Mouse (Mus musculus) cerebellum, adult (tissue): ENCODE data around the gene Chaf1a.
A peak's percentile ranks its signal among the peaks of the same experiment; 100 is the strongest.
"Not testable (repeated sequence)": the region's sequence is repeated elsewhere in the genome, so short reads cannot be mapped to it uniquely, and the experiment has no call there.

Experiments
- ATAC-seq: cut with Nextera tagmentation; 2 replicates; pipeline ENCODE4 v1.9.2; 2017; ENCODE audit warnings: mild to moderate bottlenecking, moderate library complexity, mixed read lengths; ENCODE audit not compliant: insufficient number of reproducible peaks, low FRiP score, low TSS enrichment

Chaf1a gene

GRCm38 (mm10) chr17:56036176-56036900 is 3.9 kb upstream of the Chaf1a start, which contains the start of gene Sh3gl1:
Gene Sh3gl1 (minus strand): TSS chr17:56036635.
- ATAC-seq: peak; percentile 82

- no peak for ATAC-seq
These were observed 3.3 kb upstream of the Chaf1a start for GRCm38 (mm10) chr17:56036901-56037287.

GRCm38 (mm10) chr17:56038583-56039261 is 1.5 kb upstream of the Chaf1a start:
- ATAC-seq: no peak

GRCm38 (mm10) chr17:56039345-56039744 is 894 bp upstream of the Chaf1a start:
- ATAC-seq: no peak

- no peak for ATAC-seq
These were observed 571 bp downstream of the Chaf1a start for GRCm38 (mm10) chr17:56040857-56041163.

DNA sequence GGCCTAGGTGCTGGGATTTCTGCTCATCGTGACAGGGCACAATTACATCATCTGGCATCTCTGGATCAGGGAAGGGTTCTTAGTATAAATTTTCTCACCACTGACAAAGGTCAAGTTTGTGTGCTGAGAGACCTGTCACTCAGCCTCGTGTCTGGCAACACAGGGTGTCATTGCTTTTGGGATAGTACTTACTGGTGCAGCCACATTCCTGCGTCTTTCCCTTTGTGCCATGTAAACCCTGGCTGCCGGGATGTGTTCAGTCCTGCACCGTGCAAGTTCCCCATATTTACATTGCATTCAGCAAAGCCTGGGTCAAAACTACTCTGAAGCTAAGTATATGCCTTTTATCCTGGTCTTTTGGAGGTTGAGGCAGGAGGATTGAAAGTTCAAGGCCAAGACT is 11.1 kb downstream of the Chaf1a start:
- ATAC-seq: no peak

- ATAC-seq: no peak
These were observed 14.7 kb downstream of the Chaf1a start for GRCm38 (mm10) chr17:56054938-56055337.

DNA sequence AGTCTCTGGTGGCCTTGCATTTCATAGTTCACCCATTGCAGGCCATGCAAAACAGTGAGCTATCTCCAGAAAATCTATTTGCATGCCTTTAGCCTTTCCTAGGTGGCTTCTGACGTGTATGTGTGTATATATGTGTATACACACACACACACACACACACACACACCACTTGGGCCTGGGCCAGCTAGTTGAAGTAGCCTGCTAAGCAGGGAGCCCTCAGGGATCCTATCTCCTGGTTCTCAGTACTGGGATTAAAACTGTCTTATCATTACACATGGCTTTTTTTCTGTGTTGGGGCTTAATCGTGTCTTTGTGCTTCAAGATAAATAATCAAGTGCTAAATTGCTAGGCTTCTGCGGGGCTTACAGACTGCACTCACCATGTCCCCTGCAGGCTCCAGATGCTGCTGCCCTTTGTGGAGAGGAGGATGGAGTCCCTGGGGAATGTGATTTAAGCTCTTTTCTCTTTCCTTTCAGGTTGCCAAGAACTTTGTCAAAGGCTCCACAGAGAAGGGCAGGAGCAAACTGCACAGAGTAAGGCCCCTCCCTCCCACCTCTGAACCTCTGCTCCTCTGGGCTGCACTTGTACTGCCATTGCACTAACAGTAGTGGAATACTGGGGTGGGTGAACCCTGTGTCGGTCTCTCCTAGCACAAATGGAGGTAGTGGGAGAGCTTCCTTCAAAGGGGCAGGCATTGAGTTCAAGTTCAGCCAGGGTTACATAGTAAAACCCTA is 15.9 kb downstream of the Chaf1a start:
- no peak for ATAC-seq

DNA sequence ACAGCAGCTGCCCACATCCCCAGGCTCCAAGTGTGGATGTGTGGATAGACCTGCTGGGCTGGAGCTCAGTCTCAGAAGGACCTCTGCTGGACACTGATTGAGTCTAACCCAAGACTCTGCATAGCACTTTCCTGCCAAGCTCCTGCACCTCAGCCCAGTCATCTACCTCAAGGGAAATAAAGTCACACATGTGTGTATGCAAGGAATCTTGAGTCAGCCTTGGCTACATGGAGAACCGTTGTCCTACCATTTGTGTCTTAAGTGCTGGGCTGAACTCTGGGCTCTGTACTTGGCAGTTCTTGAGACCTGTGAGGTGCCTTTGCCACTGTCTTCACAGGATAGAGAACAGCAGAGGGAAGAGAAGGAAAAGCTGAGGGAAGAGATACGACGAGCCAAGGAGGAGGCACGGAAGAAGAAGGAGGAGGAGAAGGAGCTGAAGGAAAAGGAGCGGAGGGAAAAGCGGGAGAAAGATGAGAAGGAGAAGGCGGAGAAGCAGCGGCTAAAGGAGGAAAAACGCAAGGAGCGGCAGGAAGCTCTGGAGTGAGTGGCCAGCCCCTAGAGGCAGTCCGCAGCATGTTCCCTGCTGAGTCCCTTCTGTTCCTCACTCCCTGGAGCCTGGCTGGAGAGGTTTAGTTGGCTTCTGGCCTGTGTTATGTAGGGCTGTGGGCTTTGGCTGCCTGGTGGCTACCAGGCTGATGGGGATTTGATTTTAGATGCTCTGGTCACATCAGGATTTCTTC is 17.3 kb downstream of the Chaf1a start:
- ATAC-seq: peak; percentile 80; the same call in 1 of the 2 replicates

DNA sequence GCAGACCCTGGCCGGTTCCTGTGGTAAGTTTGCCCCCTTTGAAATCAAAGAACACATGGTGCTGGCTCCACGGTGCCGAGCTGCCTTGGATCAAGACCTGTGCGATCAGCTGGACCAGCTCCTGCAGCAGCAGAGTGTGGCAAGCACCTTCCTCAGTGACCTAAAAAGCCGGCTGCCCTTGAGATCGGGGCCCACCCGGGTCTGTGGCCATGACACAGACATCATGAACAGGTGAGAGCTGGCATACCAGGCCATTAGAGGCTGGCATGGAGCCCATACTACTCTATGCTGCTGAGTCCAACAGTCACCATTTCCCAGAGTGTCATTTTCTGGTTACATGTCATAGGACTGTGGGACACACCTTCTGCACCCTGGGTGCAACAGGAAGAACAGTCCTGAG is 21.8 kb downstream of the Chaf1a start:
- no peak for ATAC-seq

DNA sequence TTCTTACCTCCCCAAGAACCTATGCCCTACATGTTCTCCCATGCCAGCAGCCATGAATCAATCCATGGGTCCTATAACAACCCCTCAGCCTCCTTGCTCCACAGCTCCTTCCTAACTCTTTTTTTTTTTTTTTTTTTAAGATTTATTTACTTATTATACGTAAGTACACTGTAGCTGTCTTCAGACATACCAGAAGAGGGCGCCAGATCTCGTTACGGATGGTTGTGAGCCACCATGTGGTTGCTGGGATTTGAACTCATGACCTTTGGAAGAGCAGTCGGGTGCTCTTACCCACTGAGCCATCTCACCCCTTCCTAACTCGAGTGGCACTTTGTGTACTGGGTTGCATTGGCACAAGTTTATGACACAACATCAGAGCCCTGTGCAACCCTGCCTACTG is 25.5 kb downstream of the Chaf1a start:
- not testable (repeated sequence) for ATAC-seq

GRCm38 (mm10) chr17:56066451-56066850 is 26.2 kb downstream of the Chaf1a start:
- ATAC-seq: no peak

DNA sequence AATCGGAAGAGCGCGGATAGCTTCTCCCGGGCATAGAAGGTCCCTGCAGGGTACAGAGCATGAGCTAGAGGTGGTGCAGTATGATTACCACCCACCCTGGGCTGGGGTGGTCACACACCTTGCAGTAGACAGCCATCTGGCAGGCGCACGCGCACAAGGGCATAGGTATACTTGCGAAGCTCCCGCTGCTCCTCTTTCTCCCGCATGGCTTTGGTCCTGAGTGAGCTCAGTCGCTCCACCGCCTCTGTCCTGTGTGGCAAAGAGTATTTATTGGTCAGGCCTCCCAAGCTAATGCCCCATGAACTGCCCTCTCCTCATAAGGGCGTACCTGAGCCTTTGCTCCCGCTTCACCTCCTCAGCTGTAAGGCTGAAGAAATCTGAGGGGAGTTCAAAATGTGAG is 28.8 kb downstream of the Chaf1a start:
- ATAC-seq: no peak

- no peak for ATAC-seq
These were observed 30.9 kb downstream of the Chaf1a start for GRCm38 (mm10) chr17:56071126-56071525.

GRCm38 (mm10) chr17:56072243-56072642 is 32.0 kb downstream of the Chaf1a start:
- no peak for ATAC-seq

GRCm38 (mm10) chr17:56074097-56074826 is 34.0 kb downstream of the Chaf1a start:
- no peak; the same call in 1 of the 2 replicates for ATAC-seq

DNA sequence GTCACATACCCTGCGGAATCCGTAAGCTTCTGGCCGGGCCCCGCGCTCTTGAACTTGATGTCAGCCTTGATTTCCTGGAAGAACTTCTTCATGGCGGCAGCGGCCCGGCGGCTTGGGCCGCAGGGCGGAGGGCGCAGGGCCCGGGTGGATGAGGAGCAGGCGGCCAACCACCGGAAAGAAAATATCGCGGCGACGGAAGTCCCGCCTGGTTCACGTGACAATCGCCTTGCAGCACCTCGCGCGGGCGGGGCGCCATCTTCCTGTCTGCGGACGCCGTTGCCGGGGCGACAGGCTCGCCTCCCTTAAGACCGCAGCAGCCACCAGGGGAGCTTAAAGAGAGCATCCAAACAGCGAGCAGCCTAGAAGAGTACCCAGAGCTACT is 34.6 kb downstream of the Chaf1a start, which contains the start of gene Ubxn6:
Ubxn6 (minus strand) TSS at position 202 of the 382 bp plus-strand sequence.
- peak; percentile 34 for ATAC-seq

GRCm38 (mm10) chr17:56077523-56077922 is 37.3 kb downstream of the Chaf1a start:
- no peak for ATAC-seq

GRCm38 (mm10) chr17:56078361-56078760 is 38.1 kb downstream of the Chaf1a start:
- not testable (repeated sequence) for ATAC-seq
